Mouse (Mus musculus) MEL-GATA-1-ER (cell line): ENCODE results near the gene Megf8.
A peak's percentile ranks its signal among the peaks of the same experiment; 100 is the strongest.
"Not testable (repeated sequence)": the region's sequence is repeated elsewhere in the genome, so short reads cannot be mapped to it uniquely, and the experiment has no call there.

ENCODE experiments used
- DNase-seq: peaks from one replicate; pipeline ENCODE4 v3.0.0-alpha.2; 2012; ENCODE audit warnings: low read depth; ENCODE audit errors: extremely low read depth

Megf8 gene

DNA sequence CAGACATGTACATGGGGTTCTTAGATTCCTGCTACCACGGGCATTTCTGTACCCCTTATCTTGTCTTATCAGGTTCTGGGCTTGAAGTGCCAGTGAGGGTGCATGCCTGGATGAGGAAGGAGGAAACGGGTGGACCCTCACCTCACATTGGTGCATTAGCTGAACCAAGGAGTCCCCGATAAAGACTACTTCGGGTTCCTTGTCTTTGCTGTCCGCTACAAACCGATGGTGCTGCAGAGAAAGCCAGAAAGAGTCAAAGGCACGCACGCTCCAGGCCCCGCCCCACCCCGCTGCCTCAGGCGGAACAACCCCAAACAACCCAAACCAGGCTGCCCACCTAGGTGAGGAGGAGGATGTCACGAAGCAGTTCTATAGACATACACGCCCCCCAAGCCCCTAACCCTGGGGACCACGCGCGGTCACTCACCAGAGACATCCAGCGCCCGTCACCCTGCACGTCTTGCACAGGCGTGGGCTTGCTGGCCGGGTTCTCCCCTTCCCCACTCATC is 20.0 kb upstream of the Megf8 start:
- no peak for DNase-seq

DNA sequence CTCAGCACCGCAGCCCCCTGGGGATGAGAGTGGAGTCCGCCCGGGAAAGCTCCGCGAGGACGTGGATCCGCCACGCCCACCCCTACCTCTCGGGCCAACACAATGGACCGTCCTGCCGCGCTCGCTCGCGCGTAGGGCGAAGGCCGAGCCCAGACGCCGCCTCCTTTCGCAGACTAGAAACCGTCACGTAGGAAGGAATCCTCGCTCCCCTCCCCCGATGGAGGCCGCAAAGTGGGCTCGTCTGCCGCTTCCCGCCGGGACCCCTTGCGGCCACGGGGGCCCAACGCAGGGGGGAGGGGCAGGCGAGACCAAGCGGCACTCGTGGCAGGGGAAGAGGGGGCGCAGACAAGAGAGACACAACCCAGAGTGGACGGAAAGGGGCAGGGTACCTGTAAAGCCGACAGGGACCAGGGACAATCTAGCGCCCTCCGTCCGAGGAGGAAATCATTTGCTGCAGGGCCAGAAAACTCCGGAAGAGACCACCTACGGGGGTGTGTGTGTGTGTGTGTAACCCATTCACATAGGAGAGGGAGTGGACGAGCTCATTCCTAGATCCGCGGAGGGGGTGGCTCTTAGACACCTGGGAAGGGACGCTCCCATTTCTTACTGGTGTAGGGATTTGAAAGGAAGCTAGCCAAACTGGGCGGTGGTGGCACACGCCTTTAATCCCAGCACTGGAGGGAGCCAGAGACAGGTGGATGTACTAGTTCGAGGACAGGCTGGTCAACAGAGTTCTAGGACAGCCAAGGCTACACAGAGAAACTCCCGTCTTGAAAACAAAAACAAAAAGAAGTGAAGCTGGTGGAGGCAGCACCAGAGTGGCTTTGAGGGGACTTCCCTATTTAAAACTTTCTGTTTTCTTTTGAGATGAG is 19.3 kb upstream of the Megf8 start, which contains the start of gene Pafah1b3:
Pafah1b3 (minus strand) TSS at position 533 of the 872 bp plus-strand sequence.
- peak; percentile 95 for DNase-seq

DNA sequence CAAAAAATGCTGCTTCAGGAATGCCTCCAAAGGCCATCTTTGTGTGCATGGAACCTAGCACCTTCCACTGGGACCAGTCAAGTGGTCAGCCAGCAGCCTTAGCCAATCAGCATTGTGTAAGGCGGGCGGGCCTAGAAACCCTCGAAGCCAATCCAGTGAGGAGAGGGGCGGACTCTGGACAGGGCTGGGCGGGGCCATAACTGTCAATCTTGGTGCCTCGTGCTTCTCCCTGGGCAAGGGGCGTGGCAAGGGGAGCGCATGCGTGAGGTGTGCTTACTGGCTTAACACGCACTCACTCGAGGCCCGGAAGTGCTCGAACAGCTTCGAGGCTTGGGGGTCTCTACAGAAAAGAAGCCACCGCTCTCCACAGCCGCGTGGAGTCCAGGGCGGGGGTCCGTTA is 15.9 kb upstream of the Megf8 start, which contains the start of gene Prr19:
Prr19 (plus strand) TSS at position 349 of the 400 bp plus-strand sequence.
- no peak for DNase-seq

DNA sequence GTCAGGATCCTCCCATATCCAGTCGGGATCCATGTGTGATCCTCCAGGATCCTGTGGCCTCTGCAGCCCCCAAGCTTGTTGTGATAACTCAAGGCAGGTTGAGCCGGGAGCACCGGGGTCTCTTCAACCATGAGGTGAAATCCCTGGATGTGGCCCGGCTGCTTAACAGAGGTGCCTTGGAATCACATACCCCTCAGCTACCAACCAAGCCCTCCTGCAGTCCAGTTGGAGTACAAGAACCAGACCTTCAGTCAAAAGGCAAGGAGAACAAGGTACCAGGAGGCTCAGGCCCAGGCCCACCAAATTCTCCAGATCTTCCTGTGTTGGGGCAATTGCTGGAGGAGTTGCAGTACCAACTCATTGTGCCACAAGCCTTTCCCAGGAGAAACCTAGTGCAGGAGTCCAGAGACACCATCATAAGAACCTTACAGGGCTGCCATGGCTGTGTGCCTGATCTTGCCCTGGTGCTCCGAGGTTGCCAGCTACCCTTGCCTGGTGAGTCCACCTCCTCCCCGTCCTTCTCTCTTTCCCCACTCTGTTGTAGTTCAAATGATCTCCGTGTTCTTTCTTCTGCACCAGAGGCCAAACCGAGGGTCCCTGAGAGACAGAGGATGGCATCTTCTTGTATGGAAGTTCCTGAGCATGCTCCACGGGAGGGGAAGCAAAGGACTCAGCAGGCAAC is 13.8 kb upstream of the Megf8 start:
- DNase-seq, result no peak

DNA sequence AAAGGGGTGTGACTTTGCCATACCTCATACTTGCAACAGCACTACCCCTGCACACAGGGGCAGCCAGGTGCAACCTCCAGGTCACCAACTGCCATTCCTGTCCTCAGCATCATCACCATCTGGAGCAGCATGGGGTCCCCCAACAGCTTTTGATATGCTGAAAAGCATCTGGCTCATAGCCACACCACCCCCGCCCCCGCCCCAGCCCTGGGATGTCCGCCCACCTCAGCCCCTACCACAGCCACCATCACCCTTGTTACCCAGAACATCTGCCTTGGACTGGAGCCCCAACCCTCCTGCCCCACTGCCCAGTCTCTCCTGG is 13.3 kb upstream of the Megf8 start:
- no peak for DNase-seq

DNA sequence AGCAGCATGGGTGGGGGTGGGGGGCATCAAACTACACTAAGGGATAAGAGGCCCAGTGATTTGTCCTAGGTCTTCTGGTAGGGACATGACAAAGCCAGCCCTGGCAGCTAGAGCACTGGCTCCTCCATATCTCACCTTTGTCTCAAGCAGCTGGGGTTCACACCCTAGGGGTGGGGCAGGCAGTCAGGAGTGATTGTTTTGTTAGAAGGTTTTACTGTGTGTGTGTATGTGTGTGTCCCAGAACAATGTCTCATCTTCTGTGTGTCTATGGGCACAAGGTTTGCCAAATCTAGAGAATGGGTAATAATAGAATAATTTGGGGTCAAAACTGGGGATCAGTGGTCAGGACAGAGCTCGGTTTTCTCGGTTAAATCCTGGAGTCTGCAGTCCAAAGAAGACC is 11.5 kb upstream of the Megf8 start:
- DNase-seq, result no peak

DNA sequence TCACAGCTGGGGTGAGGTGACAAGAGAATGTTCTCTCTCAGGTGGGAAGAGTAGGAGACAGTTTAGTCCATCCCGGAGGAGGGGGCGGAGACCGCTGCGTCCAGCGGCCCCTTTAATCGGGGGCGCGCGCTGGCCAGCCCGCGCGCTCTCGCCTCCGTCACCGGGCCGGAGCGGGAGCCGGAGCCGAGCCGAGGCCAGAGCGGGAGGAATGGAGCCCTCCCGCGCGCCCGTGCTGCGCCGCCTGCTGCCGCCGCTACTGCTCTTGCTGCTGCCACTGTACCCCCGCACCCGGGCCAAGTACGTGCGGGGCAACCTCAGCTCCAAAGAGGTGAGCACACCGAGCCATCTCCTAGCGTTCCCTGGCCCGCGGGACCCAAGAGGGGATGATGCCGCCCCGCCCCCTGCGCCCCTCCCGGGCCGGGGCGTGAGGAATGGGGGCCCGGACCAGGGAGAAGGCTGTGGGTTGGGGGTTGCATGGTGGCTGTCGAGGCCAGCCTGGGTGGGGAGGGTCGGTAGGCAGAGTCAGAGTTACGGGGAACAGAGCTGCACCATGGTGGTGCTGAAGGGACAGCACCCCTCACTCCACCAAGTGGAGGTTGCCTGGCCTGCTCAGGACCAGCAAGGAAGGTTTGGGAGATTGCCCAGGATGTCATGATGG is 10.9 kb upstream of the Megf8 start, which contains the start of gene Tmem145:
Tmem145 (plus strand) TSS at position 151 of the 658 bp plus-strand sequence.
- DNase-seq, result no peak

DNA sequence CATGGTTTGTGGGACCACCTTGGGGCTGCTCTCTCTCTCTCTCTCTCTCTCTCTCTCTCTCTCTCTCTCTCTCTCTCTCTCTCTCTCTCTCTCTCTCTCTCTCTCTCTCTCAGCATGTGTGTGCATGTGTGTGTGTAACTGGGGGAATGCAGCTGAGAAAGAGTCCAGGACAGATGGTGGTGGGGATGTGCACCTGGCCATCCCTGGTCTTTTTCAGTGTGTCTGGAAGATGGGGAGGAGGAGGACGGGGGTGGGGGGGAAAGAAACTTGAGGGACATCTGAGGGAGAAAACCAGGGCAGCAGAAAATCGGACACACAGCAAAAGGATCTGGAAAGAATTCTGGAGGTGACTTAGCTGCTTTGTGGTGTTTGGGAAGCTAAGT is 10.4 kb upstream of the Megf8 start:
- no peak for DNase-seq

DNA sequence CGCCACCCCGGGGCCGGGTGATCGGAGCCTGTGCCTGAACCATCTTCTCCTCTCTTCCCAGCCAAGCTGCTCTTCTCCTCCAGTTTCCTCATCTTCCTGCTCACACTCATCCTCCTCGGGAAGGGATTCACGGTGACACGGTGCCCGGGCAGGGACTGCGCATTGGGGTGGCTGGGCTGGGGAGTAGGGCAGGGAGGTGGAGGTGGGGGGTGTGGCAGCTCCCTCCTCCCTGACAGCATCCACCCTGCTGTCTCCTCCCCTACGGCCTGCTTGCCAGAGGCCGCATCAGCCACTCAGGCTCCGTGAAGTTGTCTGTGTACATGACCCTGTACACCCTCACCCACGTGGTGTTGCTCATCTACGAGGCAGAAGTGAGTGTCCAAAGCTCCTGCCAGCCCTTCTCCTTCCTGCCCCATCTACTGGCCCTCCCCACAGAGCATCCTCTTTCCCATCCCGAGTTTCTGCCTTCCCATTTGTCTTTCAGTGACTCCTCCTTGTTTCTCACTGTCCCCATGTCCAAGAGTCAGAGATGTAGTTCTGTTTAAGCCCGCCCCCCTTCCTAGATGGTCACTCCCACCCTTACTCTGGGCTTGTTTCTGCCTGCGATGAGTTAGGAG is 8.2 kb upstream of the Megf8 start:
- no peak for DNase-seq

DNA sequence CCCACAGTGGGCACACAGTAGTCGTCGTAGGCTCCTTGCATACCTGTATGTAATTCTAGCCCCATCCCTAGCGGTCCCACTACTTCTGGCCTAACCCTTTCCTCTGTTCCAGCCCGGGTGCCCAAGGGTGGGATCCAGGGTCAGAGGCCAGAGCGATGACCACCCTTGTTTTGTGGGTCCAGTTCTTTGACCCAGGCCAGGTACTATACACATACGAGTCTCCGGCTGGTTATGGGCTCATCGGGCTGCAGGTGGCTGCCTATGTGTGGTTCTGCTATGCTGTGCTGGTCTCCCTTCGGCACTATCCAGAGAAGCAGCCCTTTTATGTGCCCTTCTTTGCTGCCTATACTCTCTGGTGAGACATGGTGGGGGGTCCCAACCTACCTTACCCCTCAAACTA is 7.5 kb upstream of the Megf8 start:
- no peak for DNase-seq

DNA sequence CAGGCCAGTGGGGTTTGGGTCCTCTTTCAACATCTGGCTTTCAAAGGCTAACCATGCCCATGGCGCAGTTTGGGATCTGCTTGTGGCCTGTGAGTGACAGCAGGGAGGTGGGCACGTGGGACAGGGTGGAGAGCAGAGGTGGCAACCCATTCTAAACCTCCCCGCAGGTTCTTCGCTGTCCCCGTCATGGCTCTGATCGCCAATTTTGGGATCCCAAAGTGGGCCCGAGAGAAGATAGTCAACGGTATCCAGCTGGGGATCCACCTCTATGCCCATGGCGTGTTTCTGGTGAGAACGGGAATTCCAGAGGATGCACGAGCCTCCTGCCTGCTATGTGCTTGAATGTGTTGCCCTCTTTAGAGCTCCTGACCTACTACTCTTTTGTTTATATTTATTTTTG is 5.8 kb upstream of the Megf8 start:
- DNase-seq, result no peak

DNA sequence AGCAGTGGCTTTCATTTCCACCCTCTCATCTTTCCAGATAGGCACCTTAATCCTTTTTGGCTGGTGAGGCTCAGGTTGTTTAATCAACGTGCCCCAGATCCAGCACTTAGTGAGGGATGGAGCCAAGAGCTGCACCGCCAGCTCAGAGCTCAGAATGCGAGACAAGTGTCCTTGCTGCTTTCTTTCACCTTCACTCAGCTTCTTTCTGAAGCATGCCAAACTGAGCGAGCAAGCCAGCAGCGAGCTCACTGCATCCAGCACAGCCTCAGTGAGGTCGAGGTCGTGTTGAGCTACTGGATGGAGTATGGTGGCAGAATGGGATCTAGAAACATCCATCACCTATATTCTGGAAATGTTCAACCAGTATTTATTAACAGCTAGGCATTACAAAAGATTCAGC is 3.6 kb upstream of the Megf8 start:
- DNase-seq, result no peak

DNA sequence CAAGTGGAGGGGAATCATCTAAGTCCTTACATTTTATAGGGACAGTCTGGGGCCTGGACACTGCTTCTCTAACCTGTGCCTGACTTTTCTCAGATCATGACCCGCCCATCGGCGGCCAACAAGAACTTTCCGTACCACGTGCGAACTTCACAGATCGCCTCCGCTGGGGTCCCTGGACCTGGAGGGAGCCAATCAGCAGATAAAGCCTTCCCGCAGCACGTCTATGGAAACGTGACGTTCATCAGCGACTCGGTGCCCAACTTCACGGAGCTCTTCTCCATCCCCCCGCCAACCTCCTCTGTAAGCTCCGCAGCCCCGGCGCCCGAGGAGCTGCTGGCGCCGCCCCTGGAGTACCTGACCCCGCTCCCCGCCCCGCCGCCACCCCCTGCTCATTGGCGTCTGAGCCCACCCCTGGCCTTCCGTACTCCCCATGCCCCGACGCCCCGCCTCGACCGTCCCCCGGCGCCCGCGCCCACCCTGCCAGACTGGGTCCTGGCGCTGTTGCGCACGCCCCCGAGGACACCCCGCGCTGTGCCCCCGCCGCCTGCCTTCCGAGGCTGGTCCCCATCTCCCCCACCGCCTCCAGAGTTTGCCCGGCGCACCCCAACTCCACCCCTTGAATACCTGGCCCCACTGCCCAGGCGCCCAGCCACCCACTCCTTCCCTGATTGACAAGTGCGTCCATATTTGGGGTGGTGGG is 2.2 kb upstream of the Megf8 start:
- no peak for DNase-seq

DNA sequence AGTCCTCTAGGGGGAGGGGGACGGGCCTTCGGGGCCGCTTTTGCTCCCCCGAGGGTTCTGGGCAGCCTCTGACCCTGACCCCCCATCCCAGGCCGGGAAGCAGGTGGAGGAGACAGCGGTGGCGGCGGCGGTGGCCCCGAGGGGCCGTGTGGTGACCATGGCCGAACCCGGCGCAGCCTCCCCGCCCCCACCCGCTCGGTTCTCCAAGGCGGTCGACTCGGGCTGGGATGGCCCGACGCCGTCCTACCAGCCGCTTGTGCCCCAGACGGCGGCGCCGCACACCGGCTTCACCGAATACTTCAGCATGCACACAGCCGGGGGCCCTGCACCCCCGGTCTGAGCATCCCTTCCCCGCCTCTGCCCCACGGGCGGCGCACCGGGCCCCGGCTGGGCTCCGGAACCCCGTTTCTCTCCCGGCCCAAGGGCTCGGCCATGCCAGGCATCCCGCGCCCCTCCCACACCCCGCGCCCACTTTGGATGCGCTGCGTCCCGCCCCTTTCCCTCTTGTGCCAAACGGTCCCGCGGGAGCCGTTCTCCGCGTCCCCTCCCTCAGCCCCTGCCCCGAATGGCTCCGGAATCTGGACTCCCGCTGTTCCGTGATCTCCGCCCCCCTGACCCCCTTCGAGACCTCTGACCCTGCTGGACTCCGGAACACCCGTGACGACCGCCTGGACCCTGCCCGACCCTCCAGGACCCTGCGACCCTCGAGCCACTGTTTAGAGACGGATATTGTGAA is 1.5 kb upstream of the Megf8 start:
- DNase-seq, result no peak

DNA sequence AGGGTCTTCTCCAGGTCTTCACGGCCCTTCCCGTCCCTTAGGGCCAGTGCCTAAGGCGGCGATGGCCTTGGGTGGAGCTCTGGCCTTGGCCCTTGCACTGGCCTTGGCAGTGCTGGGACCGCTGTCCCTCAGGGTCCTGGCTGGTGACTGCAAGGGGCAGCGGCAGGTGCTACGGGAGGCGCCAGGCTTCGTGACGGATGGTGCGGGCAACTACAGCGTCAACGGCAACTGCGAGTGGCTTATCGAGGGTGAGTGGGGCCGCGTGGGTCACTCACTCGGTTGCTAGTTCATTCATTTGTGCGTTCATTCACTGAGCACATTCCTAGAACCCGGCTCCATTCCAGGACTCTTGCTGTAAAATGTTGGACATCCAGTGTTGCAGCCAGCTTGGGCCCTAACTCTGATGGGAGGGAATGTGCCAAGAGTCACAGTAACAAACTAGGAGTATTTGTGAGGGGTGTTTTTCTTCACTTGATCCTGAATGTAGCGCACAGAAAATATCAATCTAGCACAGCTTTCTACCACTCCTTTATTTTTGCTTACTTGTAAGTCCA is 559 bp downstream of the Megf8 start:
- no peak for DNase-seq

DNA sequence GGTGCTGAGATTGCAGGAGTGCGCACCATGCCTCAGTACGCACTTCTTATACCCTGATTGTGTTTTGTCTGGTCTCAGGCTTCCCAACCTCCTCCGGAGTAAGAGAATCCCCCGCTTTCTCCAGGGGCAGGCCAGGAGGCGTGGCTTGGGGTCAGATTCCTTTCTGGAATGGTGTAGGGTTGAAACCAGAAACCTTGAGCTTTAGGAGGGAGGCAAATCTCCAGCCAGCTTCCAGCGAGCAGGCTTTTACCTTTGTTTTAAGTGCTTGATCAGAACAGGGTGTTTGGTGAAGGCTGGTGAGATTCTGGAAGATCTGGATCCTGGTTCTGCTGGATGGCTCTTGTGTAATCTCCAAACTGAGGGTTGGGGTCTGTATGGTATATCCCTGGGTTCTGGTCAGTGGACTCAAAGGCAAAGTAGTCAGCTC is 5.1 kb downstream of the Megf8 start:
- no peak for DNase-seq

DNA sequence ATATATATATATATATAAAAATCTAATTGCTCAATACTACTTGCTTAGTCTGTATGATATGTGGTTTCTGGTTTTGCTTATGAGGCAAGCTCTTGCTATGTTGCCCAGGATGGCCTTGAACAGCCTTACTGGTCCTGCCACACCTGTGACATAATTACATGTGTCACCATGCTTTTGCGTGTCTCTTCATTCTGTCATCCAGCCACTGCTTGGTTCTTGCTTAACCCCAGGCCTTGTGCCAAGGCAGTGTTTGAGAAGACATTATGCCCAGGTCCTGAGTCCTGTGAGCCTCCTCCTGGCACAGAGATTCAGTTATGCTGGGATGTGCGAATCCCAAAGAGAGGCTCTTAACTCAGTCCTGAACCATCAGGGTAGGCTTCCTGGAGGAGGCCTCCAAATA is 6.3 kb downstream of the Megf8 start:
- no peak for DNase-seq

DNA sequence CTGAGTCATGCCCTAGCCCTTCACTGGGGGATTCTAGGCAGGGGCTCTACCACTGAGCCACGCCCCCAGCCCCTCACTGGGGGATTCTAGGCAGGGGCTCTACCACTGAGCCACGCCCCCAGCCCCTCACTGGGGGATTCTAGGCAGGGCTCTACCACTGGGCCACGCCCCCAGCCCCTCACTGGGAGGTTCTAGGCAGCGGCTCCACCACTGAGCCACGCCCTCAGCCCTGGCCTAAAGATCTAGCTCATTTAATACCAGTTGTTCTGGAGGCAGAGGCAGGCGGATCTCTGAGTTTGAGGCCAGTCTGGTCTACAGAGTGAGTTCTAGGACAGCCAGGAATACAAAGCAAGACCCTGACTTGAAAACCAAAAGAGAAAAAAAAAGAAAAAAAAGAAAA is 8.5 kb downstream of the Megf8 start:
- not testable (repeated sequence) for DNase-seq

DNA sequence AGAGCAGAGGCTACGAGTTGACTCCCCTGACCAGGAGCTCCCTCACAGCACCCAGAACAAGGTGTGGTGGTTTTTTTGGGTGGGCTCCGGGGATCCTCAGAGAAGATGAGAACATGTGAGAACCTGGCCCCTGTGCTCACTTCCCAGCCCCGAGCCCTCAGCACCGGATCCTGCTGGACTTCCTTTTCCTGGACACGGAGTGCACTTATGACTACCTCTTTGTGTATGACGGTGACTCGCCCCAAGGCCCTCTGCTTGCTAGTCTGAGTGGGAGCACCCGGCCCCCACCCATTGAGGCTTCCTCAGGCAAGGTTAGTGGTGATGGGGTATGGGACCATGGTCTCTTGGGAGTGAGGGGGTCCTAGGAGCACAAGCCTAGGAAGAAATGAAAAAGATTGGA is 9.3 kb downstream of the Megf8 start:
- DNase-seq, result no peak
